9 mouse cellular contexts compared by ENCODE assay signal in genomic region chr5:113208048-113208447, GRCm38 (mm10). TPM values are rescaled to one million over a fixed set of nuclear protein-coding genes. Genes with fewer than 3 reads are reported as not detected.
DNase-seq lines count a peak whose midpoint lies in the region; ATAC-seq and TF ChIP-seq lines count a peak whose summit lies in the region.
"Had no signal": no experiment of that assay in that cellular context is flagged by ENCODE, and none has a peak within 500 bp of the region (broad histone marks: within the 10 kb centered on the region; RNA-seq: fewer than 3 reads in every experiment).

No protein-coding gene starts in this region.

- no peaks in the 10 kb centered on the region for H3K27me3 ChIP-seq in hindbrain, embryonic 10.5 days (ENCODE audit: insufficient read depth, poor library complexity, severe bottlenecking)
- H3K27me3 ChIP-seq in hindbrain, embryonic 12.5 days, result no peaks in the 10 kb centered on the region
- H3K27me3 ChIP-seq in hindbrain, postnatal 0 days (ENCODE audit: insufficient read depth, low read length), result no peaks in the 10 kb centered on the region
- H3K27me3 ChIP-seq in midbrain, embryonic 14.5 days (ENCODE audit: control insufficient read depth, insufficient read depth, low read length), result no peaks in the 10 kb centered on the region

- peaks cover 52% of the 10 kb centered on the region for H3K4me1 ChIP-seq in hindbrain, embryonic 10.5 days (replicated peaks)
- peaks cover 12% of the 10 kb centered on the region for H3K4me1 ChIP-seq in hindbrain, embryonic 12.5 days
- H3K4me1 ChIP-seq in embryonic fibroblast, embryonic 13.5 days (ENCODE audit: control insufficient read depth, insufficient read depth, low read length), result peaks cover 7% of the 10 kb centered on the region
- H3K4me1 ChIP-seq in hindbrain, postnatal 0 days (ENCODE audit: insufficient read depth, low read length), result peaks cover 10% of the 10 kb centered on the region
- no peaks in the 10 kb centered on the region for H3K4me1 ChIP-seq in midbrain, embryonic 14.5 days (ENCODE audit: control insufficient read depth, insufficient read depth, low read length)

- H3K4me2 ChIP-seq in hindbrain, embryonic 12.5 days (replicated peaks), result no peak overlapping the region
- H3K4me2 ChIP-seq in hindbrain, postnatal 0 days (ENCODE audit: low read depth, low read length), result no peak overlapping the region
- no peak overlapping the region for H3K4me2 ChIP-seq in midbrain, embryonic 14.5 days (ENCODE audit: low read length)

- no peak overlapping the region for H3K9ac ChIP-seq in hindbrain, embryonic 12.5 days
- no peak overlapping the region for H3K9ac ChIP-seq in hindbrain, postnatal 0 days (replicated peaks; ENCODE audit: low read length)
- H3K9ac ChIP-seq in midbrain, embryonic 14.5 days (replicated peaks; ENCODE audit: low read length), result no peak overlapping the region

- WGBS in hindbrain, embryonic 10.5 days, result 86% methylated on average over 4 of the region's 4 CpGs
- 93% methylated on average over 4 of the region's 4 CpGs for WGBS in hindbrain, embryonic 12.5 days
- WGBS in hindbrain, postnatal 0 days, result 36% methylated on average over 4 of the region's 4 CpGs
- 78% methylated on average over 4 of the region's 4 CpGs for WGBS in midbrain, embryonic 14.5 days

- DNase-seq in hindbrain, embryonic 10.5 days (ENCODE audit: low spot score), result no peak
- no peak for DNase-seq in hindbrain, postnatal 0 days (ENCODE audit: low spot score)
- DNase-seq in lung, postnatal 36 days, result peak; percentile 73
- no peak for DNase-seq in midbrain, embryonic 14.5 days
- no peak for DNase-seq in left cerebral cortex, adult 8-10 months (ENCODE audit: low spot score in 2 of 2)
- DNase-seq: left cerebral cortex, postnatal 4 days had no signal

- H3K9me3 ChIP-seq in hindbrain, embryonic 10.5 days, result peaks cover 3% of the 10 kb centered on the region; the same call in 1 of the 2 replicates
- no peaks in the 10 kb centered on the region for H3K9me3 ChIP-seq in hindbrain, embryonic 12.5 days (replicated peaks)
- no peaks in the 10 kb centered on the region for H3K9me3 ChIP-seq in hindbrain, postnatal 0 days (ENCODE audit: low read length)
- no peaks in the 10 kb centered on the region for H3K9me3 ChIP-seq in midbrain, embryonic 14.5 days (ENCODE audit: control insufficient read depth, low read length)

- no peak overlapping the region for H3K4me3 ChIP-seq in hindbrain, embryonic 10.5 days
- H3K4me3 ChIP-seq in hindbrain, embryonic 12.5 days, result no peak overlapping the region
- no peak overlapping the region for H3K4me3 ChIP-seq in embryonic fibroblast, embryonic 13.5 days (ENCODE audit: insufficient read depth, low read length)
- H3K4me3 ChIP-seq in hindbrain, postnatal 0 days (ENCODE audit: low read length), result no peak overlapping the region
- H3K4me3 ChIP-seq in midbrain, embryonic 14.5 days (replicated peaks; ENCODE audit: low read depth, low read length), result no peak overlapping the region

- TF ChIP-seq CTCF in embryonic fibroblast, embryonic 13.5 days (IDR thresholded peaks at IDR 0.05; ENCODE audit: borderline replicate concordance, insufficient read depth, low read length), result no peak
- TF ChIP-seq CTCF in hindbrain, postnatal 0 days (IDR thresholded peaks at IDR 0.05; ENCODE audit: low read depth), result no peak

- H3K36me3 ChIP-seq in hindbrain, embryonic 10.5 days, result peaks cover 4% of the 10 kb centered on the region; the same call in 1 of the 2 replicates
- H3K36me3 ChIP-seq in hindbrain, embryonic 12.5 days, result no peaks in the 10 kb centered on the region
- no peaks in the 10 kb centered on the region for H3K36me3 ChIP-seq in hindbrain, postnatal 0 days (ENCODE audit: insufficient read depth, low read length)
- H3K36me3 ChIP-seq in midbrain, embryonic 14.5 days (ENCODE audit: control insufficient read depth, insufficient read depth, low read length), result no peaks in the 10 kb centered on the region

- no peak for ATAC-seq in hindbrain, embryonic 12.5 days (ENCODE audit: low FRiP score)
- no peak for ATAC-seq in hindbrain, postnatal 0 days
- ATAC-seq in frontal cortex, adult (ENCODE audit: low TSS enrichment), result no peak
- ATAC-seq in midbrain, embryonic 14.5 days (ENCODE audit: low FRiP score, low TSS enrichment), result no peak

- no peak for TF ChIP-seq POLR2A in embryonic fibroblast, embryonic 13.5 days (IDR thresholded peaks at IDR 0.05; ENCODE audit: low read depth, low read length)

- 0 out of 2 replicates have a peak overlapping the region, but pooled peaks have one; percentile 9 for H3K27ac ChIP-seq in hindbrain, embryonic 10.5 days
- H3K27ac ChIP-seq in hindbrain, embryonic 12.5 days, result no peak overlapping the region
- peak overlapping the region; percentile 28 for H3K27ac ChIP-seq in embryonic fibroblast, embryonic 13.5 days (ENCODE audit: insufficient read depth, low read length)
- 0 out of 2 replicates have a peak overlapping the region, but pooled peaks have one; percentile 7 for H3K27ac ChIP-seq in hindbrain, postnatal 0 days
- no peak overlapping the region for H3K27ac ChIP-seq in midbrain, embryonic 14.5 days (replicated peaks; ENCODE audit: low read depth, low read length)

RNA-seq across cellular contexts. Expression of gene 2900026A02Rik, which starts 13.0 kb away (rescaled TPM):
- polyA plus RNA-seq in hindbrain, embryonic 10.5 days (2016; fragmentation: Nextera tagmentation; extraction: Ambion mirVana), result 2.1 and 4.1 TPM in 2 replicates
- polyA plus RNA-seq in hindbrain, embryonic 12.5 days (2016; fragmentation: Nextera tagmentation; extraction: Ambion mirVana), result 3.6 and 4.5 TPM in 2 replicates
- 29.0 and 38.4 TPM in 2 replicates for polyA plus RNA-seq in embryonic fibroblast, embryonic 13.5 days (2011; ENCODE audit: insufficient read length, low read depth, missing spikeins)
- 9.2 and 10.6 TPM in 2 replicates for total RNA-seq in hindbrain, postnatal 0 days (2014; rRNA removed)
- polyA plus RNA-seq in hindbrain, postnatal 0 days (2015; fragmentation: Nextera tagmentation; extraction: Ambion mirVana), result 2.5 and 3.1 TPM in 2 replicates
- 1.6 and 2.1 TPM in 2 replicates for polyA plus RNA-seq in midbrain, embryonic 14.5 days (2014; fragmentation: Nextera tagmentation; extraction: Ambion mirVana)
- 10 to 100 TPM; 33.9 to 38.7 (median 35.5) TPM for total RNA-seq in left cerebral cortex, adult 8-10 months (2022)

RNA-seq across cellular contexts. Expression of gene Tmem211, which starts 18.7 kb away (rescaled TPM):
- 0.11 TPM in 1 of 2 replicates, not detected in the other for polyA plus RNA-seq in hindbrain, embryonic 10.5 days (2016; fragmentation: Nextera tagmentation; extraction: Ambion mirVana)
- 0.15 TPM in 1 of 2 replicates, not detected in the other for polyA plus RNA-seq in hindbrain, embryonic 12.5 days (2016; fragmentation: Nextera tagmentation; extraction: Ambion mirVana)
- not detected in 2 replicates for polyA plus RNA-seq in embryonic fibroblast, embryonic 13.5 days (2011; ENCODE audit: insufficient read length, low read depth, missing spikeins)
- total RNA-seq in hindbrain, postnatal 0 days (2014; rRNA removed), result 0.16 TPM in 1 of 2 replicates, not detected in the other
- polyA plus RNA-seq in hindbrain, postnatal 0 days (2015; fragmentation: Nextera tagmentation; extraction: Ambion mirVana), result 0.10 TPM in 1 of 2 replicates, not detected in the other
- polyA plus RNA-seq in midbrain, embryonic 14.5 days (2014; fragmentation: Nextera tagmentation; extraction: Ambion mirVana), result 0.15 TPM in 1 of 2 replicates, not detected in the other
- total RNA-seq in left cerebral cortex, adult 8-10 months (2022), result not detected

Comparison
In these comparisons a context has a peak if more than half of its experiments do, and no peak if none do; other contexts are left out.
1. H3K27ac ChIP-seq: peak in hindbrain, embryonic 10.5 days (single experiment), embryonic fibroblast, embryonic 13.5 days (single experiment) and hindbrain, postnatal 0 days (single experiment); none in hindbrain, embryonic 12.5 days (single experiment) and midbrain, embryonic 14.5 days (single experiment).